Mouse (Mus musculus) retina, postnatal 1 day (tissue): ENCODE measurements around the gene Map3k14.
A peak's percentile ranks its signal among the peaks of the same experiment; 100 is the strongest.
"Not testable (repeated sequence)": the region's sequence is repeated elsewhere in the genome, so short reads cannot be mapped to it uniquely, and the experiment has no call there.

Experiments
- DNase-seq: peaks from one replicate; pipeline ENCODE4 v3.0.0-alpha.2; 2012

Map3k14 gene

GRCm38 (mm10) chr11:103267346-103268219, at the start of gene Map3k14:
TSS of gene Map3k14 (minus strand) at chr11:103267472.
- DNase-seq, result peak; percentile 100

GRCm38 (mm10) chr11:103315379-103315778, 48.1 kb upstream of the Map3k14 start:
- DNase-seq, result no peak

GRCm38 (mm10) chr11:103314736-103315374, 47.6 kb upstream of the Map3k14 start:
- DNase-seq, result no peak

DNA sequence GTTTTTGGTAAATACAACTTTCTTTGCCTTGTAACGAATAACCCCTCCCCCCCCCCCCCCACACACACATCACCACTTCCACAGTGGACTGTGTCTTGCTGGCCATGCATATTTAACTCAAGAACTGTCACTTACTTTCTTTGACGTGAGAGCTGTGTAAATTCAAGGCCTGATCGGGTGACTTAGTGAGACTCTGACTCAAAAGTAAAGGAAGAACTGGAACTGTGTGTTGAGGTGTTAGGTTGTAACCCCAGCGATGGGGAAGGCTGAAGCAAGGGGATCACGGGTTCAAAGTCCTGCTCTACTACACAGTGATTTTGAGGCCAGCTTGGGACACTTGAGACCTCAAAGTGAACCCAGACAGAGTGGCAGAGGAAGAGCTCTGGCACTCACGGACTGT, 46.3 kb upstream of the Map3k14 start:
- no peak for DNase-seq

GRCm38 (mm10) chr11:103312655-103313255, 45.5 kb upstream of the Map3k14 start:
- peak; percentile 60 for DNase-seq

GRCm38 (mm10) chr11:103311960-103312611, 44.8 kb upstream of the Map3k14 start:
- peak; percentile 62 for DNase-seq

DNA sequence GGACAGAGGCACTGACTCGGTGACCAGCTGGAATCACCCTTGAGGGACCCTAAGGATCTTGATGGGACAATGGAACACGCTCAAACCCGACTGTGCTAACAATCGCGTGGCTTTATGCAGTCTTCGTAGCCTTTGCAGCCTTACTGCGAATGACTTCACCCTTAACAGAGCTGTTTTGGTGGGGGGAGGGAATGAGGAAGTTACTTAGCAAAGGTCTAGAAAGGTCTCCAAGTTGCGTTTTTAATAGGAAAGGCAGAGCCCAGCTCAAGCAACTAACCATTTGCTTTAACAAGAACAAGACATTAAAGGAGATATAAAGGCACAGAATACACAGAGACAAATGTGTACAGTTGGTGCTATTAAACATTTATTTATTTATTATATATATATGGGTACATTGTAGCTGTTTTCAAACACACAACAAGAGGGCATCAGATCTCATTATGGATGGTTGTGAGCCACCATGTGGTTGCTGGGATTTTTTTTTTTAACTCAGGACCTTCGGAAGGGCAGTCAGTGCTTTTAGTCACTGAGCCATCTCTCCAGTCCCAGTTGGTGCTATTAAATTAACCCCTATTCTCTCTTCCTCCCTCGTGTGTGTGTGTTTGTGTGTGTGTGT, 42.8 kb upstream of the Map3k14 start:
- DNase-seq, result no peak

GRCm38 (mm10) chr11:103307910-103308309, 40.6 kb upstream of the Map3k14 start:
- no peak for DNase-seq

GRCm38 (mm10) chr11:103304525-103304924, 37.3 kb upstream of the Map3k14 start:
- DNase-seq, result no peak

GRCm38 (mm10) chr11:103294772-103295171, 27.5 kb upstream of the Map3k14 start:
- no peak for DNase-seq

DNA sequence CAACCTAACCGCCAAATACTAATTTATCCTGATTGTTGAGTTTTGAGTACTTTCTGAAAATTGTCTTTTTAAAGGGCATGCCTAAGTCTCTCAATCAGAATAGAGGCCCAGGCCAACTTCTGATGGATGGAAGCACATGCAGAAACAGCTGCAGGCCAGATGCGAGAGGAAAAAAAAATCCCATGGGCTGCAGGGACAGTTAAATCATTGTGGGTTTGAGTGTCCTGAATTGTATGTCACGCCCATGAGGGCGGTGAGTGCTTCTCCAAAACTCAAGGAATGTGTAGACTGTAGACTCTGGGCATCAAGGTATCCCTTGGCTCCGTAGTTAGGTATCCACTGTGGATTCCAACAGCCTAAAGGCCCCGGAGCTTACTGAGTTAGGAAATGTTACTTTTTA, 26.8 kb upstream of the Map3k14 start:
- no peak for DNase-seq

DNA sequence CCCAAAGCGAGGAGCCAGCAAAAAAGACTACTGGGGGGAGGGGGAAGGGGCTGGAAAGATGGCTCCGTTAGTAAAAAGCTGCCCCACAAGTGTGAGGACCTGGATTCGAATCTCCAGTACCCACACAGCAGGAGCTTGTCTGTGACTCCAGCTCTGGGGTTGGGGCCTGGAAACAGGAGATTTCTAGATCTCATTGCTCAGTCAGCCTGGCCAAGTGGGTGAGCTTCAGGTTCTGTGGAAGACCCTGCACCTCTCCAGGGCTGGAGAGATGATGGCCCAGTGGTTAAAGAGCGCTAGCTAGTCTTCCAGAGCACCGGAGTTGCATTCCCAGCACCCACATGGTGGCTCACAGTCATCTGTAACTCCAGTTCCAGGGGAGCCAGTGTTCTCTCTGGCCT, 25.6 kb upstream of the Map3k14 start:
- no peak for DNase-seq

DNA sequence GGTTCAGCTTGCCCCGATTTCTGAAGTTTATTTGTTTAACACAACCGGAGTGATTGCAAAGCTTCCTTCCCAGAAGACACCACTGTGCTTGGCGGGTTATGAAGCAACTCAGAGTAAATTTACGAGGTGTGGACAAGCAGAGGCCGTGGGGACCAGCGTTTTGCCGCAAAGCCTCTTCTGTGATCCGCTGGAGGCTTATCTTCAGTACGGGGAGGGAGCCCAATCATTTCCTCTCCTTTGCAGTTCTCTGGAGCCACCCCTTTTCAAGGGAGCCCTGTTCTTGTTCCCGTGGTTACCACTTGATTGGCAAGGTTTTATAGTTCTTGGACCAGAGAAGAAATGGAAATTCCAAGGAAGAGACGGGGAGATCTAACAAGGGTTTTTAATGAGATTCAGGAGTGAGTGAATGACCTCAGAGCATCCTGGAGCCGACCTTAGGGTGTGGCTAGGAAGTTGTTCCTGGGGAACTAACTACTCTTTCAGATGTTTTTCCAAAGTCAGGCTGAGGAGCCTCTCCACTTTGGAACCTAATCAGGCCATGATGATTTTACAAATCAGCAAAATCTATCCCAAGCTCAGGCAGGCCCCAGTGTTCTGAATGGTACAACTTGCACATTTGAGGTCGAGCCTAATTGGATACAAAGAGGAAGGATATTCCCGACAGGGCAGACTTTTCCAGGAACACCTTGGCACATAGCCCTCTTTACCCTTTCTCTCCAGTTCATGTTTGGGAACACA, 25.0 kb upstream of the Map3k14 start:
- no peak for DNase-seq

GRCm38 (mm10) chr11:103290841-103291240, 23.6 kb upstream of the Map3k14 start:
- DNase-seq, result not testable (repeated sequence)

DNA sequence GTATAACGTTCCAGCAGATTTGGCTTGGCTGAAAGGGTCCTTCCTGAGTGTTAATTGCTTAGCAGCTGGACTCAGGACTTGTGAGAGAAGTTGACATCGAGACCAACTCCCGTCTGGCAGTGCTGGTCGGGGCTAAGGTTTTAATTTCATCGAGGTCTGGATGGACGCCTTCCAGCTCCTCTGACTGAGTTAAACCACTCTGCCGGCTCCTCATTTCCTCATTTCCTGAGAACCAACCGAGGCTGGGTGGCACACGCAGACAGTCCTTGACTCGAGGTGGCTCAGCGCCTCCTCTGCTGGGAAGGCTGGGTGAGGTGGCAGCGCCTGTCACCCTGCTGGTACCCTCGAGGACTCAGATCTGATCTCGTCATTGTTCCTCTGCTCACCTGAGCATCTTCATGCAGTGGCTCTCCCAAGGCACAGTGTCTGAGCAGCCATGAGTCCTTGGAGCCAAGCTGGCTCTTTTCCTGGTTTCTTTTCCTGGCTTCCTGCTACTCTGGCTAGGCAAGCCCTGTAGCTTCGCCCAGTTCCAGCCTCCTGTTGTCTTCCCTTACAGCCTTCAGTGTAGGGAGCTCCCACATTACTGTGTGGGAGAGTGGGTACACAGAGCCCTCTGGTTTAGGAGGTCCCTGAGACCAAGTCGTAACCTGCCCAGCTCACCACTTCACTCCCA, 21.2 kb upstream of the Map3k14 start:
- no peak for DNase-seq

- no peak for DNase-seq
Observed at GRCm38 (mm10) chr11:103286910-103287309, 19.6 kb upstream of the Map3k14 start.

- no peak for DNase-seq
Observed at GRCm38 (mm10) chr11:103285951-103286350, 18.7 kb upstream of the Map3k14 start.

GRCm38 (mm10) chr11:103285276-103285675, 18.0 kb upstream of the Map3k14 start:
- no peak for DNase-seq

DNA sequence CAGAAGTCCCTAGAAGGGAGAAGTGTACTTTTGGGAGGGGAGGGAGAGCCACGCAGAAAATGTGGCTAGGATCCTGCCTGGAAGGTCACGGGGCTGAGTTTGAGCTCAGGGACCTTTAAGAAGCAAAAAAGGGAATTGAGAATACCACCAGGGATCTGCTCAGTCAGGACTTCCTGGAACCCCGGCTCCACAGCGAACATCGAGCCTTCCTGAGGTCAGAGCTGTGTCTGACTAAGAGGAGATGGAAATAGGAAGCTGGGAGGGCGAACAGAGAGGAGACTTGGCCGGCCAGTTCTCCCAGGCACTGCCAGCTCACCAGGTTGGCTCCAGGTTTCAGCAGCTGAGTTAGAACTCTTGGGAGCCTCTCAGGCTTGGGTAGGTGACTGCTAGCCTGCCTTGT, 14.5 kb upstream of the Map3k14 start:
- no peak for DNase-seq

GRCm38 (mm10) chr11:103276450-103276849, 9.2 kb upstream of the Map3k14 start:
- no peak for DNase-seq

DNA sequence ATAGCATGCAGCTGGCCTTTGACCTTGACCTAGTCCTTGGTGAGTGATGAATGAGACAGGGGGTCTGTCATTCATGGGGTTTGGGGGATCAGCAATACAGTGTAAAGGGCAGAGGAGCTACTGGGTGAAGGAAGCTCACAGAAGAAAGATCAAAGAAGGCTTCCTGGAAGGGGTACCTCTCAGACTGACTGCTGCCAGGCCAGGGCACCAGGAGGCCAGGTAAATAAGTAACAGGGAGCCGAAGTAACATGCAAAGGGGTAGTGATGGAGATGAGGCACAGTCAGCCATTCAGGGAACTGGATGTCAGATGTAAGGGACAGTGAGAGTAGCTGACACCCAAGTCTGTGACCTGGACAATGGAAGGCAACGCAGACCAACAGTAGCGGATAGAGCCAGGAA, 5.6 kb upstream of the Map3k14 start:
- no peak for DNase-seq

DNA sequence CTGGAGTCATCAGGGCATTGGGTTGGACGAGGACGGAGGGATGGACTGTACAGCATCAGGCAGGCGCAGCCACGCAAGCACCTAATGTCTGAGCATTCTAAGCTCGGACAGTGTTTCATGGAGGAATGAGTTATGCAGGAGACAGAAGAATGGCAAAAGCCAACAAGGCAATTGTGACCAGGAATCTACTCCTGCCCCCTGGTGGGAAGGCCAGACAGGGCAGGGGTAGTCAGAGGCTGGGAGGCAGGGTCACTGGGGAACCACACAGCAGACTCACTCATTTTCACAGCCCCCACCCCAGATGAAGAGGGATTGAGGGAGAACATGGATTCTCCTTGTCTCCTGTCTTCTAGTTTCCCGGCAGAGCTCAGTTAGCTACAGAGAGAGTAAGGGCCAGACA, 4.7 kb upstream of the Map3k14 start:
- DNase-seq, result peak; percentile 34
